Mouse (Mus musculus) cerebellum, adult 2 months (tissue): ENCODE results near the gene Ccdc93.

Experiments used
- CTCF ChIP-seq: fragments of 200-500 bp; IDR thresholded peaks from 2 replicates; pipeline ENCODE4 v1.5.1; 2011; ENCODE audit warnings: low read depth, mild to moderate bottlenecking, control low read depth, low read length, moderate library complexity, borderline replicate concordance; ENCODE audit not compliant: insufficient read depth
- POLR2A ChIP-seq: fragments of 200-500 bp; IDR thresholded peaks from 2 replicates; pipeline ENCODE4 v1.6.1; 2011; ENCODE audit warnings: low read length, control low read depth, borderline replicate concordance; ENCODE audit not compliant: insufficient read depth

GRCm38 (mm10) chr1:121390003-121390402 lies 40.8 kb upstream of the Ccdc93 start:
- TF ChIP-seq CTCF (no peak), POLR2A (no peak)
